Mouse (Mus musculus): ENCODE data around the gene Arrb1.
A peak's percentile ranks its signal among the peaks of the same experiment; 100 is the strongest.

Gene Arrb1

GRCm38 (mm10) chr7:99537183-99537756, 2.0 kb downstream of the Arrb1 start:
- no peak for DNase-seq (ENCODE audit: low spot score in 2 of 2)

- DNase-seq (ENCODE audit: low spot score in 2 of 2), result no peak
Observed at GRCm38 (mm10) chr7:99538421-99538820, 3.2 kb downstream of the Arrb1 start.

DNA sequence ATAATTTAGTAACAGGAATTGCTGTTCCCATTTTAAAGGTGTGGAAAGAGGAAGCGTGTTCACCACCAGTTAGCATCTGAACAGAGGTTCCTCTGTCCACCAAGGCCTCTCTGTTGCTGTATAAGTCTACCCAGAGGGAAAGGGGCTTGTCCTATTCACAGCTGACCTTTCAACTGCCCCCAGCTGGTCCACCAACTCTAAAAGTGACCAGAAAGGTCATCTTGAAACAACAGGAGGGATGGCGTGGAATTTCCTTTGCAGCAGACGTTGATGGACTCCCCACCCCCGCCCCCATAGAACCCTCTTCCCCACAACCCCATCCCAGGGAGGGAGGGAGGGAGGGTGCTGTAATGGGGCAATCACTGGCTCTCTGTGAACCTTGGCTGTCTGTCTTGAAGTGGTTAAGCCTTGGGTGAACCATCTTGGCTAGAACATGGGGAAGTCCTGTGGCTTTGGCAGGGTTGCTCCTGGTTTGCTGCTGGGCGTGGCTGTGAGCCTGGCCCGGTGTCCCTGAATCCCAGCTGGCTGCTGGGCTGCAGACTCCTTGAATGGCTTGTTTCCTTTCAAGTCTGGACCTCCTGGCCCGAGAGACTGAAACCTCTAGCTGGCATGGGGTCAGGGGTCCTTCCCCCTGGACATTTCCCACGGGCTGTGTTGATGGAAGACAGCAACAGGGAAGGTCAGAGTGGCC, 4.1 kb downstream of the Arrb1 start:
- DNase-seq (ENCODE audit: low spot score in 2 of 2), result peak in 1 of 2 experiments; percentile 59

DNA sequence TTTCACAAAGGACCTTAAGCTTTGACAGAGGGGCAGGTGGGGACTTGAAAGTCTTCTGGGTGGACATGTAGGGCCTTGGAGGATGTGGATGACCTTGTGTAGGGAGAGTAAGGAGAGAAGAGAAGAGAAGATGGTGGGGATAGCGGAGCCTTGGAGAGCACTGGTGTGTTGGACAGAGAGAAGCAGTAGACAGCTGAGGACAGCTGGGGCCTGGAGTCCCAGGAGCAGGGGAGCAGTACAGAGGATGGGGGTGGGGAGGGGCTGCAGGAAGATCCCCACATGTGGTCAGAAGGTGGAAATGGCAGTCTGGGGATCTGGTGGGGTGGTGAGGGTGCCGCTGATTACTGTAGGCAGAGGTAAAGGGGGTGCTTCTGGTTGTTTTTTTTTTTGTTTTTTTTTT, 4.8 kb downstream of the Arrb1 start:
- DNase-seq (ENCODE audit: low spot score in 2 of 2), result no peak

DNA sequence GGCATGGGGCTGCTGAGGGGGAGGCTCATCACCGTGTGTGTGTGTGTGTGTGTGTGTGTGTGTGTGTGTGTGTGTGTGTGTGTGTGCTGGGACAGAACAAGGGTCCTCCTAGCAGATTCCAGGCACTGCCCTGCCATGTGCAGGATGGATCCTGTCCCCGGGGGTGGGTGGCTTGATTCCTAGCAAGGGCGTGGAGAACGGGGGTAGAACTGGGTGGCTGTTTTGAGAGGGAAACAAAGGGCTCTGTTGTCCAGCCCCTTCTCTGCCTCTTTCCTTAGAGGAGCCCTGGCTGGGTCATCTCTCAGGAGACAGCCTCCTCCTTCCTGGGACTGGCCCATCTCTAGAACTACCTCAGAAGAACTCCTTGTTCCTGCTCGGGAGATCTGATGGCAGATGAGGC, 5.9 kb downstream of the Arrb1 start:
- DNase-seq (ENCODE audit: low spot score in 2 of 2), result no peak

GRCm38 (mm10) chr7:99544272-99544671, 9.0 kb downstream of the Arrb1 start:
- peak in 1 of 2 experiments; percentile 64 for DNase-seq (ENCODE audit: low spot score in 2 of 2)

DNA sequence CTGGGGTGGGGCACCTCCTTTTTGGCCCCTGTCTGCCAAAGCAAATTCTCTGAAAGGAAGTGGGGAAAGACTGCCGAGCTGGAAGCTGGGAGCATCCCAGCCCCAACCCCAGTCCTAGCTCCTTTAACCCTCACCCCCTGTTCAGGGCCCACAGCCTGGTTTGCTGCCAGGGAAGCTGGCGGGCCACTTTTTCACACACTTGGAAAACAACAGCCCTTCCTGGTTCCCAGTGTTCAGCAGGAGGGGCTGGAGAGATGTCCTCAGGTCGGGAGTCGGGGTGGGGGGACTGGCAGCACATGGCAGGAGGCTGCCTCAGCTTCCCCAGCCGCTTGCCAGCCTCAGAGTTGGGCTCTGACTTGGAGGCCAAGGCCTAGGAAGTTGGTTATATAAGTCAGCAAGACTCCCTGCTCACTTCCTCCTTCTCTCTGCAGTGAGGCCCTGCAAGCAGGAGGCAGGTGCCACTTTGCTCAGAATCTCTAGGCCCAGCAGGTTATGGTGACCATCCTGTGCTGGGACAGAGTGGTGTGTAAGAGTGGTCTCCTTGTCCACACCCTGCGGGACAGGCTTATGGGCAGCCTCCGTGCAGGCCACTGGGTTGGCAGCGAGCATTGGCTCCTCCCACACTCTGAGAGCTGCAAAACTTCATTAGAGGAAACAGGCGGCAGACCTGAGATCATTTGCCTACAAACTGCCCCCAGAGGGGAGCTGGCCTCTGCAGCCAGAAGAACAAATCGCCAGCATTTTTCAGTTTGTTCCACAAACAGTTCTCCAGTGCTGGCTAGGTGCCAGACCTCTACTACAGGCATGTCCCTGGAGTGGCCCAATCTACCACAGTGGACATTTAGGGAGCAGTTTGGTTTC, 10.8 kb downstream of the Arrb1 start:
- DNase-seq (ENCODE audit: low spot score in 2 of 2), result peak in 1 of 2 experiments; percentile 46

DNA sequence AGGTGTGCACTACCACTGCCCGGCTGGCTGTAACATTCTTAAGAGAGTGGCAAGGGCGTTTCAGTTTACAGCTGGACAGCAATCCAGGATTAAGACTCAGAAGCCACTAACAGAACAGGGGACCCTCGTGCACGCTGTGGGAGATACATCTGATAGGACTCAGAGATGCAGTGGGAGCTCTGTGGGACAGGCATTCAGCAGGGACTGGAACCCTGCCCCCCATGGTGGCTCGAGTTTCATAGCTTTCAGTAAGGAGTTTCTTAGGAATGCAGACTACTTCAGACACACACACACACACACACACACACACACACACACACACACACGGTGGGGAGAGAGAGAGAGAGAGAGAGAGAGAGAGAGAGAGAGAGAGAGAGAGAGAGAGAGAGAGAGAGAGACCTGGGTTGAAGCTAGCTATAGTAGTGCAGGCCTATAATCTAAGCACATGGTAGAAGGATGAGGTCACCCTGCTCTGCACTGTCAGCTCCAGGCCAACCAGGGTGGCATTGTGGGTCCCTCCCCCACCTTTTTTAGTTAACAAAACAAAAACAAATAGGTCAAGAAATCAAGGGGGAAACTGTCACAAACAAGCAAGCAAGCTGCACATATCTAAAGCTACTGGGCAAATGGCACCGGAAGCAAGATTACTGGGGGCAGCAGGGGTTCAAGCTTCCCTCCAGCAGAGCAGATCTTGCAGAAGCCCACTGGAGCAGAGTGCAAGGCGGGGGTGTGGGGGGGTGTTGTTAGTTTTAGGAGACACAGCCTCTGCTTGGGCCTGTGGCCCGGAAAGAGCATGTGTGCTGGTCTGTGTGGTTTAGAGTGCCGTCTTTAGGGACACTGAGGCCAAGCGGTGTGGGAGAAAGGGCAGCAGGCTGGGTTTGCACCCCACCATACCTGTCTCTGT, 12.6 kb downstream of the Arrb1 start:
- no peak for DNase-seq (ENCODE audit: low spot score in 2 of 2)

DNA sequence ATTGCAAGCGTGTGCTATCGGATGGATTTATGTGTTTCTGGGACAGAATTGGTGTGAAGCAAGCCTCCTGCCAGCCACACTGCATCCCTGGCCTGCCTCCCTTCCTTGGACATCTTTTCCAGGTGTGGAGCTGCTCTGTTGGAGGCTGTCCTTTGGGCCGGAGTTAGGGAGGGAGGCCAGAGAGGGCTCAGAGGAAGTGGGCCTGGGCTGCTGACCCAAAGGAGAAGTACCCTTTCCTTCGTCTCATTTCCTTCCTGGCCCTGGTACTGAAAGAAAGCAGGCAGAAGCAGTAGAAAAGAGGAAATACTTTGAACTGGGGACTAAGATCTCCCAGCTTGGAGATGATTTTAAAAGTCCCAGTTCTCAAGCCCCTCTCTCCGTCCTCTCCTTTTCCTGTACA, 14.4 kb downstream of the Arrb1 start:
- no peak for DNase-seq (ENCODE audit: low spot score in 2 of 2)

- no peak for DNase-seq (ENCODE audit: low spot score in 2 of 2)
Observed at GRCm38 (mm10) chr7:99551623-99552022, 16.4 kb downstream of the Arrb1 start.

DNA sequence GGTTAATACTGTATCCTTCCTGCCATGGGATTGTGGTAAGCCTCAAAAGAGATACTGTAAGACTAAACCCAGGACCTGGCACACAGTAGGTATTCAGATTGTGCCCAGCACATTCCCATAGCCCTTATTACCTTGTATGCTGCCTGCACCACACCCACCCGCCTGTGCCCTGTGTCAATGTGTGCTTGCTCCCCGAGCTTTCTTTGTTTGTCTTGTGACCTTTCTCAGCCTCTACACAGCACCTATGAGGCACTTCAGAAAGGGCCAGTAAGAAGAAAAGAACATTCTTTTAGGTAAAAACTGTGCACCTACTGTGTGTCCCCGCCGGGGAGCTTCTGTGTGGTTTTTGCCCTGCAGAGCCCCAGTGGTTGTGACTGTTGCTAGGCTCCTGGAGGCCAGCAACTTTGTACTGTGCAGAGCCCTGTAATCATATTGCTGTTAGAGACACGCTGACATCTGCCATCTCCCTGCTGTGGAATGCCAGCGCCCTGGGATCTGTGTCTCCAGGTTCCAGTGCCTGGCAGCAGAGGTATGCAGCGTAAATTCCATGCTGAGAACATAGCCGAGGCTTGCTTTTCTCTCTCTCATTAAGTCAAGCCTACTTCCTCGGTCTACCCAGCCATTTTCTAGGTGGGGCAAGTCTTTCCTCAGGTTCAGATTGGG, 18.1 kb downstream of the Arrb1 start:
- no peak for DNase-seq (ENCODE audit: low spot score in 2 of 2)

DNA sequence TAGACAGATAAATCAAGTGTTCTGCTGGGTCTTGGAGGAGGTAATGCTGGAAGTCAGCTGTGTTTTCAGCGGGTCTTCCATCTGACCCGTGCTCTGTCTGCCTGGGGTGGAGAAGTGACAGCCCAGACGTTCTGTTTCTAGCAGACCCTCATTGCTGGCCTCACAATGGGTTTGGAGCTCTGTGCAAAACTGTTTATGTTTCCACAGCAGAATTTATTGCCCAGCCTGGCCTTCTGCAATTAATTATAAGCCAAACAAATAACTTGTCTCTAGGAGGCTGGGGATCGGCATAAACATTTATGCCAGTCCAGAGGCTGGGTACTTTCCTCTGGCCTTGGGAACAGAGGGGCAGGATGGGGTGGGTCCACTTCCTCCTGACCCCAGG, 18.6 kb downstream of the Arrb1 start:
- no peak for DNase-seq (ENCODE audit: low spot score in 2 of 2)

DNA sequence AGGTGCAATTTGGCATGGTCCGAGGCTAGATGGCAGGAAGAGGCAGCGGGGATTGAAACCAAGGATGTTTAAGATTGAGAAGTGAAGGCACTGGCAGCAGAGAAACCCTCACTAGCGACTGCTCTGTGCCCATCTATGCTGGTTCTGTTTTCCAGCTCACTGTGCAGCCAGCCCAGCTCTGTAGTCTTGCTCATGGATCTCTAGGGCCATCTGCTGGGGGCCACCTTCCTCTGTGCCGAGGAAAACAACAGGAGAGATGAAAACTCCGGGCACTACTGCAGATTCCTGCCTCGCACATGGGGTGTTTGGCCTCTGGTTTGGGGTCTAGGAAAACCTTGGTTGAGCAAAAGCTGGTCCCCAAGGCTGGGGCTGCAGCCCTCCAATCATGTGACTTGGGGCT, 20.6 kb downstream of the Arrb1 start:
- DNase-seq (ENCODE audit: low spot score in 2 of 2), result peak; percentile 51 to 60

DNA sequence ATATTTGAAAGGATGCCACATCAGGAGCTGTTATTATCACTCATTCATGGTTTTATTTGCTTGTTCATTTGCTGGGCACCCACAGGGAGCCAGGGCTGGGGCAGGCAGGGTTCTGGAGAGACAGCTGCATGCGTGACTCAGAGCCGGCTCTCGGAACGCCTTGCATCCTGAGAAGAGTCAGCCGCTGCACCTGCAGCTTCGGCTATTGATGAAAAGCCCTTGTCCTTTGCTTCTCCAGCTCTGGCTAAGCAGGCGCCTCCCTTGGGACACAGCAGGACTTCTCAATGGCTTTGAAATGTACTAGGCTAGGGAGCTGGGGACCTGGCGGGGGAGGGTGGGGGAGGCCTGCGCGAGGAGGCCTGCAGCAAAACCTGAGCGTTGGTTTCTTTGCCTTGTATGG, 23.8 kb downstream of the Arrb1 start:
- no peak for DNase-seq (ENCODE audit: low spot score in 2 of 2)

- peak in 1 of 2 experiments; percentile 54 for DNase-seq (ENCODE audit: low spot score in 2 of 2)
Observed at GRCm38 (mm10) chr7:99562478-99562877, 27.2 kb downstream of the Arrb1 start.

- DNase-seq (ENCODE audit: low spot score in 2 of 2), result no peak
Observed at GRCm38 (mm10) chr7:99563224-99563623, 28.0 kb downstream of the Arrb1 start.

DNA sequence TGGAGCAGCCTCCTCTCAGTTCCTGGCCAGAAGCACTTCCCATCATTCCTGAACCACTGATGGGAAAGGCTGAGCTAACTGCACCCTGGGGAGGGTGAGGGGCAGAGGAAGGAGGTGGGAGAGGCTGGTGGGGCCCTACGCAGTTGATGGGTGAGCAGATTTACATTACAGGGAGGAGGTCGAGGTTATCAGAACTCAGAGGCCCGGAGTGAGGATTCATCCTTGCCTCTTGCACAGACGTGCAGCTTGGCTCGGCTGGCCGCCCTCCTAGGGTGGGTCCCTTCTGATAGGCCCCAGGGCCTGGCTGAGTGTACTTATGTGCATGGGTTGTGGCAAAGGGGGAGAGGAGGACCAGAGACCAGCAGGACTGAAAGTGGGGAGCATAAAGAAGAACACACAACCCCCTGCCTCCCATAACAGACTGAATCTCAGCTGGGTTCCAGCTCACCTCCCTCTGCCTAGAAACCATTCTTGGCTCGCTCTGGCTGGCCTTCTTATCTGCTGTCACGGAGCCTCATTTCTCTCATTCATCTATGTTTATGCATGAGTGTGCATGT, 30.1 kb downstream of the Arrb1 start:
- no peak for DNase-seq (ENCODE audit: low spot score in 2 of 2)

DNA sequence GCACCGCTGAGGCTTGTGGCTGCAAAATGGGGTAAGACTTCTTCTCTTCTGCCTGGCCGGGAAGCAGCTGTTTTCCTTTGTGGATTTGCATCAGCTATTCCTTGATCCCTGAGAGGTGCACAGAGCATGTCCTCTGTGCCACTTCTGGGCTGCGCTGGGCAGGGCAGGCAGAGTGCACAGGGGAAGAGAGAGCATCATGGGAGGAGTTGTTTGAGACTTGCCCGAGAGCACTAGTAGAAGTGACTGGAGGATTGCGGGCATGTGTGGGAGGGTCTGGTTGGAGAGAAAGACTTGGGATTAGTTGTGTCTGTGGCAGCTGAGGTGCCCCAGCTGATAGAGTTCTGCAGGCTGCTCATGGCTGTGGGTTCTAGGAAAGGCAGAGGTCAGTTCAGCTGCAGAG, 35.4 kb downstream of the Arrb1 start:
- no peak for DNase-seq (ENCODE audit: low spot score in 2 of 2)

GRCm38 (mm10) chr7:99572931-99573330, 37.7 kb downstream of the Arrb1 start:
- no peak for DNase-seq (ENCODE audit: low spot score in 2 of 2)

- DNase-seq (ENCODE audit: low spot score in 2 of 2), result no peak
Observed at GRCm38 (mm10) chr7:99573351-99573750, 38.1 kb downstream of the Arrb1 start.

- no peak for DNase-seq (ENCODE audit: low spot score in 2 of 2)
Observed at GRCm38 (mm10) chr7:99578246-99578645, 43.0 kb downstream of the Arrb1 start.

All from frontal cortex, postnatal 14 days (tissue).